Mouse (Mus musculus): ENCODE measurements around the gene Abhd16a.

DNA sequence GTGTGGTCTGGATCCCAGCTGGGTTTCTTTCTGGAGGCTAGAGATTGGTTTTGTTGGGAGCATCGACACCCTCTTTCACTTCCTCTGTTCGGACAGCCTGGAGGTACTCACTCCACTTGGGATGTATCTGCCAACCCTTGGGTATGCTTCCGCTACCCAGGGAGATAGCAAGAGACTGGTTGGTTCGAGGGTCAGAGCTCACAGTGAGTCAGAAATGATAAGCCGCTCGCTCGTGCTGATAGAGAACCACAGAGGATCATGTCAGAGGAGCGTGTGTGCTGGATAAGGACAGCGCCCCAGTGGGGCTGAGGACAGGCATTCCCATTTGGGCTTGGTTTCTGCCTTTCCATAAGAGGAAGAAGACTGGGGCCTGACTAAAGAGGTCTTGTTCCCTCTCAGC lies 9.3 kb upstream of the Abhd16a start:
- TF ChIP-seq CTCF (IDR thresholded peaks at IDR 0.05; ENCODE audit: low read depth, low read length) (no peak; the same call in 1 of the 2 replicates), GATA2 (IDR thresholded peaks at IDR 0.05; ENCODE audit: borderline replicate concordance, low read depth, low read length) (no peak), GATA1 (IDR thresholded peaks at IDR 0.05; ENCODE audit: borderline replicate concordance, low read length) (no peak), POLR2AphosphoS5 (IDR thresholded peaks at IDR 0.05; ENCODE audit: insufficient replicate concordance, low read depth, low read length) (no peak)

All from G1E (cell line).